In genomic region chr3:109157481-109157880, GRCm38 (mm10) we compare ENCODE assay signal across 23 mouse cellular contexts. TPM values are rescaled to one million over a fixed set of nuclear protein-coding genes. Genes with fewer than 3 reads are reported as not detected.
DNase-seq lines count a peak whose midpoint lies in the region; ATAC-seq and TF ChIP-seq lines count a peak whose summit lies in the region.
"Had no signal": no experiment of that assay in that cellular context is flagged by ENCODE, and none has a peak within 500 bp of the region (broad histone marks: within the 10 kb centered on the region; RNA-seq: fewer than 3 reads in every experiment).

No protein-coding gene starts in this region.

- H3K9me3 ChIP-seq in forebrain, embryonic 15.5 days: no peaks in the 10 kb centered on the region
- no peaks in the 10 kb centered on the region for H3K9me3 ChIP-seq in forebrain, embryonic 13.5 days (replicated peaks)
- H3K9me3 ChIP-seq: embryonic facial prominence, embryonic 12.5 days; heart, embryonic 10.5 days; hindbrain, embryonic 13.5 days; intestine, embryonic 15.5 days had no signal

- no peak overlapping the region for H3K27ac ChIP-seq in forebrain, embryonic 15.5 days (replicated peaks)
- no peak overlapping the region for H3K27ac ChIP-seq in forebrain, embryonic 13.5 days
- H3K27ac ChIP-seq in embryonic fibroblast, embryonic 13.5 days (ENCODE audit: insufficient read depth, low read length): peak overlapping the region; percentile 71
- H3K27ac ChIP-seq: embryonic facial prominence, embryonic 12.5 days; heart, embryonic 10.5 days; hindbrain, embryonic 13.5 days; hindbrain, postnatal 0 days; intestine, embryonic 15.5 days had no signal

- DNase-seq in 3T3-L1 (ENCODE audit: low read depth, low spot score) (peak; percentile 40), R1 (ENCODE audit: low read depth, low spot score) (peak; percentile 27)
- no peak for DNase-seq in spleen, adult 12 weeks (ENCODE audit: low spot score)
- no peak for DNase-seq in c-Kit-positive CD71-positive TER-119-positive erythroid progenitor cells, embryonic 14.5 days (ENCODE audit: low spot score)
- no peak for DNase-seq in kidney, adult 18-20 months
- DNase-seq: adrenal gland, postnatal 14 days; cerebellum, adult 2 months; cerebellum, postnatal 14 days; embryo, embryonic 11 days; forebrain, postnatal 0 days; gastrocnemius, postnatal 25 days; heart, postnatal 10 days; heart, postnatal 4 days; kidney, adult 8-10 months had no signal

- TF ChIP-seq POLR2A in embryonic fibroblast, embryonic 13.5 days (IDR thresholded peaks at IDR 0.05; ENCODE audit: low read depth, low read length): no peak

- no peak overlapping the region for H3K9ac ChIP-seq in forebrain, embryonic 15.5 days (replicated peaks)
- no peak overlapping the region for H3K9ac ChIP-seq in forebrain, embryonic 13.5 days
- H3K9ac ChIP-seq: embryonic facial prominence, embryonic 12.5 days; forebrain, postnatal 0 days; hindbrain, embryonic 13.5 days; intestine, embryonic 15.5 days had no signal

- H3K4me2 ChIP-seq in forebrain, embryonic 15.5 days (replicated peaks): no peak overlapping the region
- no peak overlapping the region for H3K4me2 ChIP-seq in forebrain, embryonic 13.5 days
- H3K4me2 ChIP-seq: embryonic facial prominence, embryonic 12.5 days; hindbrain, embryonic 13.5 days; intestine, embryonic 15.5 days had no signal

- H3K36me3 ChIP-seq in forebrain, embryonic 15.5 days: no peaks in the 10 kb centered on the region
- peaks cover 6% of the 10 kb centered on the region for H3K36me3 ChIP-seq in forebrain, embryonic 13.5 days (ENCODE audit: poor library complexity, severe bottlenecking)
- H3K36me3 ChIP-seq: hindbrain, embryonic 13.5 days; intestine, embryonic 15.5 days had no signal

- no peaks in the 10 kb centered on the region for H3K4me1 ChIP-seq in forebrain, embryonic 15.5 days
- H3K4me1 ChIP-seq in forebrain, embryonic 13.5 days: no peaks in the 10 kb centered on the region
- H3K4me1 ChIP-seq in embryonic fibroblast, embryonic 13.5 days (ENCODE audit: control insufficient read depth, insufficient read depth, low read length): peaks cover 17% of the 10 kb centered on the region
- H3K4me1 ChIP-seq: embryonic facial prominence, embryonic 12.5 days; heart, embryonic 10.5 days; hindbrain, embryonic 13.5 days; intestine, embryonic 15.5 days had no signal

- no peak for TF ChIP-seq CTCF in embryonic fibroblast, embryonic 13.5 days (IDR thresholded peaks at IDR 0.05; ENCODE audit: borderline replicate concordance, insufficient read depth, low read length)

- no peaks in the 10 kb centered on the region for H3K27me3 ChIP-seq in forebrain, embryonic 15.5 days
- no peaks in the 10 kb centered on the region for H3K27me3 ChIP-seq in forebrain, embryonic 13.5 days
- H3K27me3 ChIP-seq: embryonic facial prominence, embryonic 12.5 days; hindbrain, embryonic 13.5 days; intestine, embryonic 15.5 days had no signal

- ATAC-seq in forebrain, embryonic 15.5 days (replicated peaks): 0 out of 2 replicates have a peak, but pooled peaks have one; percentile 19
- ATAC-seq in forebrain, embryonic 13.5 days: no peak
- ATAC-seq: activated CD4-positive, CD25-positive, alpha-beta regulatory T cell, adult 4 months; forebrain, postnatal 0 days; hindbrain, postnatal 0 days; intestine, embryonic 15.5 days had no signal

- WGBS in forebrain, embryonic 15.5 days: 93% methylated on average over 3 of the region's 3 CpGs
- WGBS in forebrain, embryonic 13.5 days: 93% methylated on average over 3 of the region's 3 CpGs

- H3K4me3 ChIP-seq in forebrain, embryonic 15.5 days: no peak overlapping the region
- no peak overlapping the region for H3K4me3 ChIP-seq in forebrain, embryonic 13.5 days
- H3K4me3 ChIP-seq in embryonic fibroblast, embryonic 13.5 days (ENCODE audit: insufficient read depth, low read length): no peak overlapping the region
- H3K4me3 ChIP-seq: embryonic facial prominence, embryonic 12.5 days; heart, embryonic 10.5 days; hindbrain, embryonic 13.5 days; intestine, embryonic 15.5 days had no signal

RNA-seq across cellular contexts. Expression of gene Slc25a24, which starts 34.5 kb away (rescaled TPM):
- 4.1 TPM in 2 replicates for polyA plus RNA-seq in forebrain, embryonic 15.5 days (2015; fragmentation: Nextera tagmentation; extraction: Ambion mirVana)
- 7.7 and 9.2 TPM in 2 replicates for polyA plus RNA-seq in forebrain, embryonic 13.5 days (2015; fragmentation: Nextera tagmentation; extraction: Ambion mirVana)
- 58.7 and 72.0 TPM in 2 replicates for polyA plus RNA-seq in embryonic fibroblast, embryonic 13.5 days (2011; ENCODE audit: insufficient read length, low read depth, missing spikeins)

Comparison
In these comparisons a context has a peak if more than half of its experiments do, and no peak if none do; other contexts are left out.
1. DNase-seq: peak in 3T3-L1 (single experiment) and R1 (single experiment); none in spleen, adult 12 weeks (single experiment), c-Kit-positive CD71-positive TER-119-positive erythroid progenitor cells, embryonic 14.5 days (single experiment) and kidney, adult 18-20 months (single experiment).